Mouse (Mus musculus) heart, postnatal 0 days (tissue): Measurements from ENCODE around the gene Faap24. TPM values are rescaled to one million over a fixed set of nuclear protein-coding genes. Genes with fewer than 3 reads are reported as not detected.

ENCODE experiments used
- ATAC-seq: fragments of 200-750 bp; cut with Nextera tagmentation; 2 replicates; pipeline ENCODE4 v1.8.0; 2017; ENCODE audit warnings: low read depth, moderate number of reproducible peaks, moderate library complexity; ENCODE audit not compliant: insufficient read depth
- DNase-seq: peaks from one replicate; pipeline ENCODE4 v3.0.0-alpha.2; 2016; ENCODE audit warnings: low spot score
- H3K27ac ChIP-seq: fragments of 300-500 bp; sonication (generic); 2 replicates; pipeline ENCODE4 v1.5.1; 2014; ENCODE audit warnings: low read depth, mild to moderate bottlenecking
- H3K27me3 ChIP-seq: fragments of 300-500 bp; sonication (generic); 2 replicates; pipeline ENCODE4 v1.6.1; 2014; ENCODE audit warnings: low read length, mixed read lengths; ENCODE audit not compliant: control insufficient read depth, insufficient read depth
- H3K36me3 ChIP-seq: fragments of 300-500 bp; sonication (generic); replicated peaks from 2 replicates; pipeline ENCODE4 v1.6.1; 2014; ENCODE audit warnings: low read length, mixed read lengths; ENCODE audit not compliant: control insufficient read depth, insufficient read depth
- H3K4me1 ChIP-seq: fragments of 300-500 bp; sonication (generic); 2 replicates; pipeline ENCODE4 v1.6.1; 2014; ENCODE audit warnings: antibody characterized with exemption; ENCODE audit not compliant: control insufficient read depth, insufficient read depth
- H3K4me2 ChIP-seq: fragments of 300-500 bp; sonication (generic); 2 replicates; pipeline ENCODE4 v1.6.1; 2014; ENCODE audit warnings: low read depth, mild to moderate bottlenecking, low read length, moderate library complexity
- H3K4me3 ChIP-seq: fragments of 300-500 bp; sonication (generic); 2 replicates; pipeline ENCODE4 v1.5.1; 2014; ENCODE audit warnings: low read depth, low read length
- H3K9ac ChIP-seq: fragments of 300-500 bp; sonication (generic); replicated peaks from 2 replicates; pipeline ENCODE4 v1.6.1; 2014; ENCODE audit warnings: low read depth, low read length, mixed read lengths
- H3K9me3 ChIP-seq: fragments of 300-500 bp; sonication (generic); replicated peaks from 2 replicates; pipeline ENCODE4 v1.6.1; 2016; ENCODE audit warnings: low read length; ENCODE audit not compliant: control insufficient read depth
- CTCF ChIP-seq: IDR thresholded peaks from 2 replicates; pipeline ENCODE4 v1.5.1; 2016; ENCODE audit warnings: antibody characterized with exemption, control low read depth, low read depth
- EP300 ChIP-seq: IDR thresholded peaks from 2 replicates; pipeline ENCODE4 v1.6.1; 2016; ENCODE audit warnings: antibody characterized with exemption, low read depth
- WGBS: fragments of 180-500 bp; shearing (Covaris S2); extraction: QIAGEN DNeasy Blood & Tissue Kit; methylation state at CpG from one replicate; pipeline ENCODE4 v1.1.7; 2014; 5-methylcytosine and 5-hydroxymethylcytosine counted together
- polyA plus RNA-seq: library from polyadenylated mRNA; unstranded; fragments of >200 nt; fragmentation: Nextera tagmentation; extraction: Ambion mirVana; gene quantifications from 2 replicates; pipeline ENCODE4 v1.2.1, GENCODE M21; 2015
- total RNA-seq: library from RNA; depleted of rRNA; stranded (reverse); fragments of >200 nt; gene quantifications from 2 replicates; pipeline ENCODE4 v1.2.3, GENCODE M21; 2014; ENCODE audit warnings: low replicate concordance; rRNA removed

Gene Faap24
- total and polyA plus RNA-seq, 2 experiments from 2014 or later: 8.2 to 10.3 TPM

DNA sequence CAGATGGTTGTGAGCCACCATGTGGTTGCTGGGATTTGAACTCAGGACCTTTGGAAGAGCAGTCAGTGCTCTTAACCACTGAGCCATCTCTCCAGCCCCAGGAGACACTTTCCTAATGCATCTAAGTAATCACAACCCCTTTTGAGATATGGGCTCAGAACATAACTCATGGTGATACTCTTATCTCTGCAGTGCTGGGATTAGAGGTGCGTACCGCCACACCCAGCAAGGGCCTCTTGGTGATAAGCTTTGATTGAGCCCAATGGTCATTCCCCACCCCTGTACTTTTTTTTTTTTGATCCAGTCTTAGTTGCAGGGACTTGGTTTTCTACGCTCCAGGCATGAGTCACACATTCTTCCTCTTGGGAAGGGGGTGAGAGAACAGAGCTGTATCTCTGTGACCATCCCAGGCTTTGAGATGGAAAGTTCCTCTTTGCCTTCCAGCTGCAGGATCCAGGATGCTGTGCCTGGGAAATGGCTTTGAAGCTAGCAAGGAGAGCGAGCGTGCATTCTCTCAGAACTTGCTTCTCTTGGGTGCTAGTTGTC lies 51.8 kb downstream of the Faap24 start:
- H3K4me2 ChIP-seq: no peak overlapping the region
- no peak overlapping the region for H3K4me3 ChIP-seq
- 50% methylated on average over 5 of the region's 5 CpGs for WGBS
- H3K27me3 ChIP-seq: no peaks in the 10 kb centered on the region
- H3K4me1 ChIP-seq: 0 out of 2 replicates have a peak, but pooled peaks cover 6% of the 10 kb centered on the region
- ATAC-seq (no peak), DNase-seq (no peak)
- no peak overlapping the region for H3K9ac ChIP-seq
- no peaks in the 10 kb centered on the region for H3K36me3 ChIP-seq
- H3K27ac ChIP-seq: no peak overlapping the region
- no peaks in the 10 kb centered on the region for H3K9me3 ChIP-seq
- TF ChIP-seq CTCF (no peak), EP300 (no peak)

DNA sequence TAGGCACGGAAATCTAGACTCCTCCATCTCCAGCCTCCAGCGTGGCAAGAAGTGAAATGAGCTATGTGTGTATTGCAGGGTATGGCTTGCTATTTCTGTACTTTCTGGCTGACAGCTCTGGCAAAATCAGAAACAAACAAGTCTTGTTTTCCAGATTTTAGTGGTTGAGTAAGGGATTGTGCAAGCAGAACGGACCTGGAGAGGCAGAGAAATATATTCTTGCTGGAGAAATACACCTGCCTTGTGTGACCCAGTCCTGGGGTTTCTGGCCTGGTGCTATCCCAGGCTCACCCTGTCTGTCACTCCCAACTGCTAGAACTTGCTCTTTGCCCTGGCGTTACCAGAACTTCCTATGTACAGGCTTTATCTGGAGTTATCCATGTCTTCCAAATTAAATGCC lies 54.1 kb downstream of the Faap24 start:
- no peak overlapping the region for H3K27ac ChIP-seq
- TF ChIP-seq EP300: no peak

More for the DNA sequence above, 54.1 kb downstream of the Faap24 start:
- no peaks in the 10 kb centered on the region for H3K27me3 ChIP-seq
- no peaks in the 10 kb centered on the region for H3K36me3 ChIP-seq
- DNase-seq: no peak
- ATAC-seq: no peak
- WGBS: 35% methylated on average over 4 of the region's 4 CpGs
- H3K4me2 ChIP-seq: no peak overlapping the region
- no peaks in the 10 kb centered on the region for H3K9me3 ChIP-seq
- H3K9ac ChIP-seq: no peak overlapping the region
- no peak overlapping the region for H3K4me3 ChIP-seq
- H3K4me1 ChIP-seq: 0 out of 2 replicates have a peak, but pooled peaks cover 6% of the 10 kb centered on the region

Other genes starting within 250 kb of the Faap24 start
- gene Slc7a10, start 210.5 kb downstream of the Faap24 start, total RNA-seq: 0.11 TPM in 1 of 2 replicates, not detected in the other
- 0.15 and 1.1 TPM in 2 replicates for gene Slc7a10, start 210.5 kb downstream of the Faap24 start, polyA plus RNA-seq
- gene Lrp3, start 181.3 kb downstream of the Faap24 start, total RNA-seq: 3.3 and 3.5 TPM in 2 replicates
- gene Lrp3, start 181.3 kb downstream of the Faap24 start, polyA plus RNA-seq: 1.3 and 1.4 TPM in 2 replicates
- 2.1 and 3.6 TPM in 2 replicates for gene Gpatch1, start 78.4 kb downstream of the Faap24 start, total RNA-seq
- gene Gpatch1, start 78.4 kb downstream of the Faap24 start, polyA plus RNA-seq: 9.5 and 10.1 TPM in 2 replicates
- gene Rhpn2, start 62.7 kb downstream of the Faap24 start, total RNA-seq: 4.8 and 6.1 TPM in 2 replicates
- 4.0 and 4.3 TPM in 2 replicates for gene Rhpn2, start 62.7 kb downstream of the Faap24 start, polyA plus RNA-seq
- gene Cep89, start 199 bp upstream of the Faap24 start, total RNA-seq: 8.6 and 34.4 TPM in 2 replicates
- gene Cep89, start 199 bp upstream of the Faap24 start, polyA plus RNA-seq: 21.6 and 22.7 TPM in 2 replicates
- 0.27 TPM in 1 of 2 replicates, not detected in the other for gene Slc7a9, start 52.0 kb upstream of the Faap24 start, total RNA-seq
- 0.20 and 0.22 TPM in 2 replicates for gene Slc7a9, start 52.0 kb upstream of the Faap24 start, polyA plus RNA-seq
- gene Tdrd12, start 140.9 kb upstream of the Faap24 start, total RNA-seq: not detected in 2 replicates
- 1.4 and 1.5 TPM in 2 replicates for gene Tdrd12, start 140.9 kb upstream of the Faap24 start, polyA plus RNA-seq
- 75.2 and 76.6 TPM in 2 replicates for gene Nudt19, start 159.5 kb upstream of the Faap24 start, total RNA-seq
- 133 and 136 TPM in 2 replicates for gene Nudt19, start 159.5 kb upstream of the Faap24 start, polyA plus RNA-seq
- under 0.01 TPM in 1 of 2 replicates, not detected in the other for gene Rgs9bp, start 188.7 kb upstream of the Faap24 start, total RNA-seq
- gene Rgs9bp, start 188.7 kb upstream of the Faap24 start, polyA plus RNA-seq: 0.04 and 0.07 TPM in 2 replicates
- gene Ankrd27, start 189.4 kb upstream of the Faap24 start, total RNA-seq: 9.5 and 19.3 TPM in 2 replicates
- gene Ankrd27, start 189.4 kb upstream of the Faap24 start, polyA plus RNA-seq: 8.9 and 9.6 TPM in 2 replicates